In genomic region chr3:145939402-145939801, GRCm38 (mm10) we compare ENCODE assay signal across 9 mouse cellular contexts. TPM values are rescaled to one million over a fixed set of nuclear protein-coding genes. Genes with fewer than 3 reads are reported as not detected.
DNase-seq lines count a peak whose midpoint lies in the region; ATAC-seq and TF ChIP-seq lines count a peak whose summit lies in the region.
"Had no signal": no experiment of that assay in that cellular context is flagged by ENCODE, and none has a peak within 500 bp of the region (broad histone marks: within the 10 kb centered on the region; RNA-seq: fewer than 3 reads in every experiment).

No protein-coding gene starts in this region.

- TF ChIP-seq CTCF in ES-Bruce4 (IDR thresholded peaks at IDR 0.05; ENCODE audit: low read depth, low read length): no peak

- ATAC-seq in heart, embryonic 12.5 days (ENCODE audit: insufficient number of reproducible peaks, low FRiP score): no peak
- no peak for ATAC-seq in hindbrain, embryonic 12.5 days (ENCODE audit: low FRiP score)

- TF ChIP-seq EP300 in ES-Bruce4 (IDR thresholded peaks at IDR 0.05; ENCODE audit: insufficient read depth, low read depth, low read length): no peak

- no peaks in the 10 kb centered on the region for H3K27me3 ChIP-seq in heart, embryonic 12.5 days (replicated peaks)
- H3K27me3 ChIP-seq in ES-Bruce4 (ENCODE audit: control insufficient read depth, insufficient read depth, low read length, poor library complexity, severe bottlenecking): no peaks in the 10 kb centered on the region
- H3K27me3 ChIP-seq in hindbrain, embryonic 12.5 days: no peaks in the 10 kb centered on the region
- H3K27me3 ChIP-seq in midbrain, embryonic 10.5 days (ENCODE audit: low read depth, poor library complexity, severe bottlenecking): no peaks in the 10 kb centered on the region

- H3K4me2 ChIP-seq in heart, embryonic 12.5 days: peak overlapping the region; percentile 90
- peak overlapping the region; percentile 77 for H3K4me2 ChIP-seq in hindbrain, embryonic 12.5 days (replicated peaks)

- no peak overlapping the region for H3K27ac ChIP-seq in heart, embryonic 12.5 days (ENCODE audit: poor library complexity, severe bottlenecking)
- no peak overlapping the region for H3K27ac ChIP-seq in ES-Bruce4 (ENCODE audit: insufficient read depth, low read length)
- no peak overlapping the region for H3K27ac ChIP-seq in hindbrain, embryonic 12.5 days
- no peak overlapping the region for H3K27ac ChIP-seq in midbrain, embryonic 10.5 days (replicated peaks)

- H3K4me3 ChIP-seq in heart, embryonic 12.5 days: peak overlapping the region; percentile 98
- peak overlapping the region; percentile 49 for H3K4me3 ChIP-seq in ES-Bruce4 (ENCODE audit: low read depth, low read length)
- peak overlapping the region; percentile 97 for H3K4me3 ChIP-seq in hindbrain, embryonic 12.5 days
- H3K4me3 ChIP-seq in midbrain, embryonic 10.5 days: peak overlapping the region; percentile 95

- no peak for TF ChIP-seq POLR2A in ES-Bruce4 (IDR thresholded peaks at IDR 0.05; ENCODE audit: insufficient read depth, low read length)

- peak overlapping the region; percentile 96 for H3K9ac ChIP-seq in heart, embryonic 12.5 days
- H3K9ac ChIP-seq in ES-Bruce4 (ENCODE audit: low read depth, poor library complexity, severe bottlenecking): 0 out of 2 replicates have a peak overlapping the region, but pooled peaks have one; percentile 47
- peak overlapping the region; percentile 94 for H3K9ac ChIP-seq in hindbrain, embryonic 12.5 days

- DNase-seq in heart, adult 11 months: no peak
- DNase-seq in midbrain, embryonic 10.5 days (ENCODE audit: low spot score): no peak
- DNase-seq in cerebellum, adult 9-10 months: no peak
- DNase-seq in layer of hippocampus, adult 9-10 months (ENCODE audit: low spot score): no peak
- no peak for DNase-seq in adrenal gland, postnatal 14 days
- DNase-seq: lung, postnatal 14 days had no signal

- peaks cover 24% of the 10 kb centered on the region for H3K4me1 ChIP-seq in heart, embryonic 12.5 days (replicated peaks)
- peaks cover 1% of the 10 kb centered on the region for H3K4me1 ChIP-seq in ES-Bruce4 (ENCODE audit: control insufficient read depth, insufficient read depth, low read length)
- H3K4me1 ChIP-seq in hindbrain, embryonic 12.5 days: peaks cover 22% of the 10 kb centered on the region
- peaks cover 23% of the 10 kb centered on the region for H3K4me1 ChIP-seq in midbrain, embryonic 10.5 days

- peaks cover 36% of the 10 kb centered on the region for H3K36me3 ChIP-seq in heart, embryonic 12.5 days
- H3K36me3 ChIP-seq in ES-Bruce4 (ENCODE audit: control insufficient read depth, insufficient read depth, low read length, poor library complexity, severe bottlenecking): peaks cover 28% of the 10 kb centered on the region
- H3K36me3 ChIP-seq in hindbrain, embryonic 12.5 days: peaks cover 19% of the 10 kb centered on the region
- H3K36me3 ChIP-seq in midbrain, embryonic 10.5 days: peaks cover 48% of the 10 kb centered on the region

- H3K9me3 ChIP-seq in heart, embryonic 12.5 days (replicated peaks): no peaks in the 10 kb centered on the region
- no peaks in the 10 kb centered on the region for H3K9me3 ChIP-seq in ES-Bruce4 (replicated peaks; ENCODE audit: control insufficient read depth, insufficient read depth, low read length, poor library complexity, severe bottlenecking)
- H3K9me3 ChIP-seq in hindbrain, embryonic 12.5 days (replicated peaks): no peaks in the 10 kb centered on the region
- no peaks in the 10 kb centered on the region for H3K9me3 ChIP-seq in midbrain, embryonic 10.5 days (replicated peaks)

- 58% methylated on average over 12 of the region's 12 CpGs for WGBS in heart, embryonic 12.5 days
- WGBS in hindbrain, embryonic 12.5 days: 88% methylated on average over 12 of the region's 12 CpGs
- 89% methylated on average over 12 of the region's 12 CpGs for WGBS in midbrain, embryonic 10.5 days

RNA-seq across cellular contexts. Expression of gene 2410004B18Rik, which starts 1.6 kb away (rescaled TPM):
- 46.6 and 47.2 TPM in 2 replicates for polyA plus RNA-seq in heart, embryonic 12.5 days (2016; fragmentation: Nextera tagmentation; extraction: Ambion mirVana)
- polyA plus RNA-seq in ES-Bruce4 (2011; ENCODE audit: insufficient read depth, insufficient read length, low read depth, missing spikeins): 17.1 and 30.1 TPM in 2 replicates
- polyA plus RNA-seq in hindbrain, embryonic 12.5 days (2016; fragmentation: Nextera tagmentation; extraction: Ambion mirVana): 61.4 and 64.3 TPM in 2 replicates
- 50.6 and 51.1 TPM in 2 replicates for polyA plus RNA-seq in midbrain, embryonic 10.5 days (2016; fragmentation: Nextera tagmentation; extraction: Ambion mirVana)
- 22.2 and 30.6 TPM in 2 replicates for total RNA-seq in adrenal gland, postnatal 14 days (2021)

RNA-seq across cellular contexts. Expression of gene Bcl10, which starts 16.8 kb away (rescaled TPM):
- polyA plus RNA-seq in heart, embryonic 12.5 days (2016; fragmentation: Nextera tagmentation; extraction: Ambion mirVana): 42.9 and 43.1 TPM in 2 replicates
- 39.1 and 43.2 TPM in 2 replicates for polyA plus RNA-seq in ES-Bruce4 (2011; ENCODE audit: insufficient read depth, insufficient read length, low read depth, missing spikeins)
- polyA plus RNA-seq in hindbrain, embryonic 12.5 days (2016; fragmentation: Nextera tagmentation; extraction: Ambion mirVana): 52.0 and 52.5 TPM in 2 replicates
- 43.9 and 44.3 TPM in 2 replicates for polyA plus RNA-seq in midbrain, embryonic 10.5 days (2016; fragmentation: Nextera tagmentation; extraction: Ambion mirVana)
- total RNA-seq in adrenal gland, postnatal 14 days (2021): 25.7 and 26.0 TPM in 2 replicates

RNA-seq across cellular contexts. Expression of gene Syde2, which starts 48.3 kb away (rescaled TPM):
- 7.3 and 7.5 TPM in 2 replicates for polyA plus RNA-seq in heart, embryonic 12.5 days (2016; fragmentation: Nextera tagmentation; extraction: Ambion mirVana)
- polyA plus RNA-seq in ES-Bruce4 (2011; ENCODE audit: insufficient read depth, insufficient read length, low read depth, missing spikeins): 22.4 and 23.0 TPM in 2 replicates
- 1.4 and 2.0 TPM in 2 replicates for polyA plus RNA-seq in hindbrain, embryonic 12.5 days (2016; fragmentation: Nextera tagmentation; extraction: Ambion mirVana)
- polyA plus RNA-seq in midbrain, embryonic 10.5 days (2016; fragmentation: Nextera tagmentation; extraction: Ambion mirVana): 0.53 and 0.95 TPM in 2 replicates
- total RNA-seq in adrenal gland, postnatal 14 days (2021): 4.9 and 7.2 TPM in 2 replicates
